Mouse (Mus musculus): Measurements from ENCODE around the gene Grap2. TPM values are rescaled to one million over a fixed set of nuclear protein-coding genes. Genes with fewer than 3 reads are reported as not detected.

Grap2 gene
- polyA plus RNA-seq, 1 experiment from 2014 or later = 2.0 TPM

GRCm38 (mm10) chr15:80632280-80632893 is 60.0 kb downstream of the Grap2 start:
- Histone ChIP-seq H3K4me3 (no peak overlapping the region), H3K4me1 (no peaks in the 10 kb centered on the region), H3K27me3 (replicated peaks) (no peaks in the 10 kb centered on the region), H3K9ac (no peak overlapping the region), H3K4me2 (replicated peaks) (no peak overlapping the region), H3K36me3 (no peaks in the 10 kb centered on the region), H3K27ac (no peak overlapping the region), H3K9me3 (no peaks in the 10 kb centered on the region)
- ATAC-seq (ENCODE audit: low FRiP score, low read depth) = no peak
- 88% methylated on average over 13 of the region's 13 CpGs for WGBS

- ATAC-seq (ENCODE audit: low FRiP score, low read depth) = no peak
- H3K4me3 ChIP-seq = no peak overlapping the region
- no peaks in the 10 kb centered on the region for H3K9me3 ChIP-seq
- WGBS = 68% methylated on average over 11 of the region's 11 CpGs
- H3K4me1 ChIP-seq = no peaks in the 10 kb centered on the region
- no peak overlapping the region for H3K27ac ChIP-seq
- no peaks in the 10 kb centered on the region for H3K27me3 ChIP-seq (replicated peaks)
- no peak overlapping the region for H3K4me2 ChIP-seq (replicated peaks)
- no peak overlapping the region for H3K9ac ChIP-seq
- H3K36me3 ChIP-seq = no peaks in the 10 kb centered on the region
Measured at GRCm38 (mm10) chr15:80634391-80635193, 62.2 kb downstream of the Grap2 start.

- Histone ChIP-seq H3K9ac (no peak overlapping the region), H3K4me1 (no peaks in the 10 kb centered on the region), H3K27me3 (replicated peaks) (no peaks in the 10 kb centered on the region), H3K9me3 (no peaks in the 10 kb centered on the region), H3K4me2 (replicated peaks) (no peak overlapping the region), H3K36me3 (no peaks in the 10 kb centered on the region), H3K4me3 (no peak overlapping the region), H3K27ac (no peak overlapping the region)
- WGBS = 55% methylated on average over 13 of the region's 13 CpGs
- no peak for ATAC-seq (ENCODE audit: low FRiP score, low read depth)
Measured at GRCm38 (mm10) chr15:80636757-80637372, 64.5 kb downstream of the Grap2 start.

GRCm38 (mm10) chr15:80639071-80639702 is 66.8 kb downstream of the Grap2 start:
- H3K9me3 ChIP-seq = no peaks in the 10 kb centered on the region
- H3K4me3 ChIP-seq = no peak overlapping the region
- no peak overlapping the region for H3K27ac ChIP-seq
- no peaks in the 10 kb centered on the region for H3K4me1 ChIP-seq
- H3K4me2 ChIP-seq (replicated peaks) = no peak overlapping the region
- no peak for ATAC-seq (ENCODE audit: low FRiP score, low read depth)
- H3K36me3 ChIP-seq = no peaks in the 10 kb centered on the region
- WGBS = 65% methylated on average over 11 of the region's 11 CpGs
- no peak overlapping the region for H3K9ac ChIP-seq
- no peaks in the 10 kb centered on the region for H3K27me3 ChIP-seq (replicated peaks)

- no peak for ATAC-seq (ENCODE audit: low FRiP score, low read depth)
- Histone ChIP-seq H3K36me3 (no peaks in the 10 kb centered on the region), H3K9ac (no peak overlapping the region), H3K4me2 (replicated peaks) (no peak overlapping the region), H3K4me1 (no peaks in the 10 kb centered on the region), H3K4me3 (no peak overlapping the region), H3K9me3 (no peaks in the 10 kb centered on the region), H3K27me3 (replicated peaks) (no peaks in the 10 kb centered on the region), H3K27ac (no peak overlapping the region)
- WGBS = 85% methylated on average over 3 of the region's 3 CpGs
Measured at GRCm38 (mm10) chr15:80639874-80640273, 67.5 kb downstream of the Grap2 start.

- no peaks in the 10 kb centered on the region for H3K4me1 ChIP-seq
- no peak overlapping the region for H3K9ac ChIP-seq
- no peak overlapping the region for H3K4me3 ChIP-seq
- WGBS = 91% methylated on average over 2 of the region's 2 CpGs
- H3K9me3 ChIP-seq = no peaks in the 10 kb centered on the region
- H3K4me2 ChIP-seq (replicated peaks) = no peak overlapping the region
- H3K36me3 ChIP-seq = no peaks in the 10 kb centered on the region
- ATAC-seq (ENCODE audit: low FRiP score, low read depth) = no peak
- H3K27ac ChIP-seq = no peak overlapping the region
- no peaks in the 10 kb centered on the region for H3K27me3 ChIP-seq (replicated peaks)
Measured at GRCm38 (mm10) chr15:80641702-80642435, 69.5 kb downstream of the Grap2 start.

- no peaks in the 10 kb centered on the region for H3K9me3 ChIP-seq
- H3K27me3 ChIP-seq (replicated peaks) = no peaks in the 10 kb centered on the region
- H3K27ac ChIP-seq = no peak overlapping the region
- H3K9ac ChIP-seq = no peak overlapping the region
- no peak overlapping the region for H3K4me2 ChIP-seq (replicated peaks)
- WGBS = 83% methylated on average over 17 of the region's 17 CpGs
- H3K4me3 ChIP-seq = no peak overlapping the region
- ATAC-seq (ENCODE audit: low FRiP score, low read depth) = no peak
- no peaks in the 10 kb centered on the region for H3K36me3 ChIP-seq
- no peaks in the 10 kb centered on the region; the same call in 1 of the 2 replicates for H3K4me1 ChIP-seq
Measured at GRCm38 (mm10) chr15:80645006-80645797, 72.8 kb downstream of the Grap2 start.

- no peak overlapping the region for H3K4me2 ChIP-seq (replicated peaks)
- WGBS = 80% methylated on average over 15 of the region's 15 CpGs
- no peak for ATAC-seq (ENCODE audit: low FRiP score, low read depth)
Measured at GRCm38 (mm10) chr15:80648977-80649606, 76.7 kb downstream of the Grap2 start.

GRCm38 (mm10) chr15:80650412-80650811 is 78.0 kb downstream of the Grap2 start:
- Histone ChIP-seq H3K4me3 (no peak overlapping the region), H3K9ac (no peak overlapping the region), H3K9me3 (no peaks in the 10 kb centered on the region), H3K27me3 (replicated peaks) (no peaks in the 10 kb centered on the region), H3K27ac (no peak overlapping the region), H3K36me3 (no peaks in the 10 kb centered on the region), H3K4me2 (replicated peaks) (no peak overlapping the region), H3K4me1 (no peaks in the 10 kb centered on the region; the same call in 1 of the 2 replicates)
- 94% methylated on average over 2 of the region's 2 CpGs for WGBS
- no peak for ATAC-seq (ENCODE audit: low FRiP score, low read depth)

More at GRCm38 (mm10) chr15:80648977-80649606, 76.7 kb downstream of the Grap2 start:
- Histone ChIP-seq H3K36me3 (no peaks in the 10 kb centered on the region), H3K9ac (no peak overlapping the region), H3K4me1 (no peaks in the 10 kb centered on the region; the same call in 1 of the 2 replicates), H3K9me3 (no peaks in the 10 kb centered on the region), H3K4me3 (no peak overlapping the region), H3K27ac (no peak overlapping the region), H3K27me3 (replicated peaks) (no peaks in the 10 kb centered on the region)

GRCm38 (mm10) chr15:80653865-80654264 is 81.5 kb downstream of the Grap2 start:
- Histone ChIP-seq H3K36me3 (no peaks in the 10 kb centered on the region), H3K4me2 (replicated peaks) (no peak overlapping the region), H3K4me1 (no peaks in the 10 kb centered on the region; the same call in 1 of the 2 replicates), H3K27me3 (replicated peaks) (no peaks in the 10 kb centered on the region), H3K27ac (no peak overlapping the region), H3K4me3 (no peak overlapping the region), H3K9me3 (no peaks in the 10 kb centered on the region), H3K9ac (no peak overlapping the region)
- WGBS = 67% methylated on average over 8 of the region's 8 CpGs
- ATAC-seq (ENCODE audit: low FRiP score, low read depth) = no peak

Measured in neural tube, embryonic 12.5 days (tissue).